ENCODE assay signal across 8 mouse cellular contexts in genomic region chr5:4530236-4531067, GRCm38 (mm10).
DNase-seq lines count a peak whose midpoint lies in the region; ATAC-seq and TF ChIP-seq lines count a peak whose summit lies in the region.

No protein-coding gene starts in this region.

- H3K27me3 ChIP-seq in hindbrain, embryonic 16.5 days (replicated peaks; ENCODE audit: control insufficient read depth, insufficient read depth, low read length) = no peaks in the 10 kb centered on the region
- H3K27me3 ChIP-seq in hindbrain, embryonic 11.5 days (ENCODE audit: control insufficient read depth, insufficient read depth, low read length) = no peaks in the 10 kb centered on the region
- H3K27me3 ChIP-seq in forebrain, embryonic 16.5 days (replicated peaks; ENCODE audit: control insufficient read depth, insufficient read depth, low read length) = no peaks in the 10 kb centered on the region
- H3K27me3 ChIP-seq in neural tube, embryonic 14.5 days (ENCODE audit: control insufficient read depth, insufficient read depth, low read length) = no peaks in the 10 kb centered on the region
- H3K27me3 ChIP-seq in intestine, postnatal 0 days (replicated peaks; ENCODE audit: control insufficient read depth, insufficient read depth, low read length) = no peaks in the 10 kb centered on the region

- H3K9ac ChIP-seq in hindbrain, embryonic 16.5 days (ENCODE audit: low read depth, low read length) = no peak overlapping the region
- H3K9ac ChIP-seq in hindbrain, embryonic 11.5 days (ENCODE audit: low read depth, low read length) = no peak overlapping the region
- no peak overlapping the region for H3K9ac ChIP-seq in forebrain, embryonic 16.5 days (replicated peaks; ENCODE audit: low read depth, low read length)
- H3K9ac ChIP-seq in neural tube, embryonic 14.5 days (replicated peaks; ENCODE audit: low read depth, low read length) = no peak overlapping the region
- H3K9ac ChIP-seq in intestine, postnatal 0 days (ENCODE audit: low read depth, low read length) = no peak overlapping the region

- H3K4me2 ChIP-seq in hindbrain, embryonic 16.5 days (ENCODE audit: low read length) = no peak overlapping the region
- no peak overlapping the region for H3K4me2 ChIP-seq in hindbrain, embryonic 11.5 days (replicated peaks; ENCODE audit: low read depth, low read length)
- H3K4me2 ChIP-seq in forebrain, embryonic 16.5 days (ENCODE audit: low read length) = no peak overlapping the region
- no peak overlapping the region for H3K4me2 ChIP-seq in neural tube, embryonic 14.5 days (ENCODE audit: low read depth, low read length)
- no peak overlapping the region for H3K4me2 ChIP-seq in intestine, postnatal 0 days (replicated peaks; ENCODE audit: low read depth)

- no peaks in the 10 kb centered on the region for H3K9me3 ChIP-seq in hindbrain, embryonic 16.5 days (ENCODE audit: control insufficient read depth, low read length)
- H3K9me3 ChIP-seq in hindbrain, embryonic 11.5 days (ENCODE audit: control insufficient read depth, low read length) = no peaks in the 10 kb centered on the region
- H3K9me3 ChIP-seq in forebrain, embryonic 16.5 days (ENCODE audit: control insufficient read depth, low read length) = no peaks in the 10 kb centered on the region
- H3K9me3 ChIP-seq in neural tube, embryonic 14.5 days (ENCODE audit: control insufficient read depth, low read length) = no peaks in the 10 kb centered on the region
- H3K9me3 ChIP-seq in intestine, postnatal 0 days (ENCODE audit: control insufficient read depth) = no peaks in the 10 kb centered on the region

- ATAC-seq in hindbrain, embryonic 16.5 days = peak; percentile 70
- ATAC-seq in hindbrain, embryonic 11.5 days (ENCODE audit: low FRiP score) = no peak
- ATAC-seq in forebrain, embryonic 16.5 days = peak; percentile 62
- 0 out of 2 replicates have a peak, but pooled peaks have one; percentile 28 for ATAC-seq in neural tube, embryonic 14.5 days (ENCODE audit: low read depth)
- ATAC-seq in intestine, postnatal 0 days = no peak

- WGBS in hindbrain, embryonic 16.5 days = 30% methylated on average over 10 of the region's 10 CpGs
- 33% methylated on average over 10 of the region's 10 CpGs for WGBS in hindbrain, embryonic 11.5 days
- 24% methylated on average over 10 of the region's 10 CpGs for WGBS in bone marrow, adult 2 months
- WGBS in forebrain, embryonic 16.5 days = 21% methylated on average over 10 of the region's 10 CpGs
- WGBS in neural tube, embryonic 14.5 days = 40% methylated on average over 10 of the region's 10 CpGs
- 47% methylated on average over 10 of the region's 10 CpGs for WGBS in intestine, postnatal 0 days

- TF ChIP-seq POLR2A in bone marrow, adult 2 months (IDR thresholded peaks at IDR 0.05; ENCODE audit: borderline replicate concordance, control insufficient read depth, low read depth, low read length) = no peak

- H3K27ac ChIP-seq in hindbrain, embryonic 16.5 days (ENCODE audit: low read depth, low read length) = no peak overlapping the region
- no peak overlapping the region for H3K27ac ChIP-seq in hindbrain, embryonic 11.5 days (ENCODE audit: low read depth, low read length)
- peak overlapping the region; percentile 94 for H3K27ac ChIP-seq in bone marrow, adult 2 months (ENCODE audit: control insufficient read depth, insufficient read depth, low read depth, low read length, poor library complexity)
- H3K27ac ChIP-seq in forebrain, embryonic 16.5 days (ENCODE audit: low read length) = no peak overlapping the region
- H3K27ac ChIP-seq in neural tube, embryonic 14.5 days (ENCODE audit: low read depth, low read length) = no peak overlapping the region
- H3K27ac ChIP-seq in intestine, postnatal 0 days (ENCODE audit: low read depth, low read length) = no peak overlapping the region

- H3K4me3 ChIP-seq in hindbrain, embryonic 16.5 days (ENCODE audit: low read length) = no peak overlapping the region
- H3K4me3 ChIP-seq in hindbrain, embryonic 11.5 days (ENCODE audit: low read depth, low read length) = no peak overlapping the region
- H3K4me3 ChIP-seq in bone marrow, adult 2 months (replicated peaks; ENCODE audit: control insufficient read depth, low read depth, low read length) = peak overlapping the region; percentile 4
- H3K4me3 ChIP-seq in forebrain, embryonic 16.5 days (replicated peaks; ENCODE audit: low read length) = no peak overlapping the region
- H3K4me3 ChIP-seq in neural tube, embryonic 14.5 days (ENCODE audit: low read depth, low read length) = no peak overlapping the region
- H3K4me3 ChIP-seq in intestine, postnatal 0 days (ENCODE audit: low read depth, low read length) = no peak overlapping the region

- H3K36me3 ChIP-seq in hindbrain, embryonic 16.5 days (ENCODE audit: control insufficient read depth, insufficient read depth, low read length) = no peaks in the 10 kb centered on the region
- H3K36me3 ChIP-seq in hindbrain, embryonic 11.5 days (ENCODE audit: control insufficient read depth, insufficient read depth, low read length) = no peaks in the 10 kb centered on the region
- no peaks in the 10 kb centered on the region for H3K36me3 ChIP-seq in forebrain, embryonic 16.5 days (ENCODE audit: control insufficient read depth, insufficient read depth)
- no peaks in the 10 kb centered on the region for H3K36me3 ChIP-seq in neural tube, embryonic 14.5 days (ENCODE audit: control insufficient read depth, insufficient read depth, low read length)
- no peaks in the 10 kb centered on the region for H3K36me3 ChIP-seq in intestine, postnatal 0 days (ENCODE audit: control insufficient read depth, insufficient read depth)

- H3K4me1 ChIP-seq in hindbrain, embryonic 16.5 days (ENCODE audit: control insufficient read depth, insufficient read depth, low read depth, low read length) = peaks cover 2% of the 10 kb centered on the region; the same call in 1 of the 2 replicates
- H3K4me1 ChIP-seq in hindbrain, embryonic 11.5 days (replicated peaks; ENCODE audit: control insufficient read depth, insufficient read depth, low read length) = no peaks in the 10 kb centered on the region
- H3K4me1 ChIP-seq in bone marrow, adult 2 months (ENCODE audit: control insufficient read depth, insufficient read depth, low read length) = peaks cover 1% of the 10 kb centered on the region; the same call in 1 of the 2 replicates
- H3K4me1 ChIP-seq in forebrain, embryonic 16.5 days (replicated peaks; ENCODE audit: control insufficient read depth, insufficient read depth, low read length) = peaks cover 13% of the 10 kb centered on the region
- no peaks in the 10 kb centered on the region for H3K4me1 ChIP-seq in neural tube, embryonic 14.5 days (ENCODE audit: control insufficient read depth, insufficient read depth, low read length)
- no peaks in the 10 kb centered on the region for H3K4me1 ChIP-seq in intestine, postnatal 0 days (replicated peaks; ENCODE audit: control insufficient read depth, insufficient read depth, low read length)

- TF ChIP-seq CTCF in bone marrow, adult 2 months (IDR thresholded peaks at IDR 0.05; ENCODE audit: control insufficient read depth, insufficient read depth, low read length) = no peak
- TF ChIP-seq CTCF in intestine, postnatal 0 days (IDR thresholded peaks at IDR 0.05; ENCODE audit: low read depth) = no peak

- DNase-seq in hindbrain, embryonic 11.5 days (ENCODE audit: low spot score) = no peak
- DNase-seq in kidney, postnatal 4 days = peak; percentile 29 to 59
- DNase-seq in embryo, embryonic 10.5 days (ENCODE audit: low spot score) = no peak

Comparison
In these comparisons a context has a peak if more than half of its experiments do, and no peak if none do; other contexts are left out.
1. ATAC-seq: peak in hindbrain, embryonic 16.5 days (single experiment), forebrain, embryonic 16.5 days (single experiment) and neural tube, embryonic 14.5 days (single experiment); none in hindbrain, embryonic 11.5 days (single experiment) and intestine, postnatal 0 days (single experiment).
2. DNase-seq: peak in kidney, postnatal 4 days (2 of 2); none in hindbrain, embryonic 11.5 days (single experiment) and embryo, embryonic 10.5 days (single experiment).